Mouse (Mus musculus): ENCODE data around the gene Arl6ip5.

The Arl6ip5 gene

DNA sequence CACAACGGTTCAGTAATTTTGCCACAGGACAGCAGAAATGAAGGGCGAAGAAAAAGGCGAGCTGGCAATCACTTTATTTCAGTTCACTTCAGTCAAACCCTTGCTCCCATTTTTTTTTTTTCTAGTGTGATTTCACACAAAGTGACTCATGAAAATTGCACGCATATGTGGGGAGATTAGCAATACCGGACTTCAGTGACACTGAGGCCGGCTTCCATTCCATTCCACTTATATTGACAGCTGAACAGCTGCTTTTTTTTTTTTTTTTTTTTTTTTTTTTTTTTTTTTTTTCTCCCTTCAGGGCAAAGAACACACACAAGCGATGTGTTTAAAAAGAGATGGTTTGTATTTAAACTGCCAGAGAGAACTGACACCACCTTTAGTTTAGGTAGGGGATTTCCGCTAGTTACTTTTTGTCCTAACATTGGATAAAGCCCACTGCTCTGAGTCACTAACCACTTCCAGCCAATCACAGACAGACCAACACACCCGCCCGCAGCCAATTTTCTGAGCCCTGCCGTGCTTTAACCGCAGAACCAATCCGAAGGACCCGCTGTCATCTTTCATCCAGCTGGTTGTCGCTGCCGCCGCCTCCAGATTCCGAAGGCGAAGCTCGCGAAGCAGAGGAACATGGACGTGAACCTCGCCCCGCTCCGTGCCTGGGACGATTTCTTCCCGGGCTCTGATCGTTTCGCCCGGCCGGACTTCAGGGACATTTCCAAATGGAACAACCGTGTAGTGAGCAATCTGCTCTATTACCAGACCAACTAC lies at the start of gene Arl6ip5:
TSS of gene Arl6ip5 (plus strand) at position 499 of the 771 bp plus-strand sequence.
- DNase-seq (ENCODE audit: low spot score) = peak; percentile 93

DNA sequence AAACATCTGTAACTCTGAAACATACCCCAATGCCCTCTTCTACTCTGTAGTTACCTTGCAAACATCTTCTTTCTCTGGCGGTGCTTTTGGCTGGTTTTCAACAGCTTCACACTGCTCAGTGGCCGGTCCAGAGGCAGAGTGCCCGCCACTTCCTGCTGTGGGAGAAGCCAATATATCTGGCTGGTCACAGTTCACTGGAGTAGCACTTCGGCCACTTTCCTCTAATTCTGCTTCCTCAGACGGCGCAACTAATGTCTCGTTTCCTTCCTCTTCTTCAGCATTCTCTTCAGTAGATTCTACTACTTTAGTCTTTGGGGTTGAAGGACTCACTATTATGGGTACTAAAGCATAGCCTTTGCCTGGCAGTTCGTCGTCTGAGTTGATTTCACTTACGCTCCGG lies 34.8 kb upstream of the Arl6ip5 start:
- DNase-seq (ENCODE audit: low spot score) = no peak

DNA sequence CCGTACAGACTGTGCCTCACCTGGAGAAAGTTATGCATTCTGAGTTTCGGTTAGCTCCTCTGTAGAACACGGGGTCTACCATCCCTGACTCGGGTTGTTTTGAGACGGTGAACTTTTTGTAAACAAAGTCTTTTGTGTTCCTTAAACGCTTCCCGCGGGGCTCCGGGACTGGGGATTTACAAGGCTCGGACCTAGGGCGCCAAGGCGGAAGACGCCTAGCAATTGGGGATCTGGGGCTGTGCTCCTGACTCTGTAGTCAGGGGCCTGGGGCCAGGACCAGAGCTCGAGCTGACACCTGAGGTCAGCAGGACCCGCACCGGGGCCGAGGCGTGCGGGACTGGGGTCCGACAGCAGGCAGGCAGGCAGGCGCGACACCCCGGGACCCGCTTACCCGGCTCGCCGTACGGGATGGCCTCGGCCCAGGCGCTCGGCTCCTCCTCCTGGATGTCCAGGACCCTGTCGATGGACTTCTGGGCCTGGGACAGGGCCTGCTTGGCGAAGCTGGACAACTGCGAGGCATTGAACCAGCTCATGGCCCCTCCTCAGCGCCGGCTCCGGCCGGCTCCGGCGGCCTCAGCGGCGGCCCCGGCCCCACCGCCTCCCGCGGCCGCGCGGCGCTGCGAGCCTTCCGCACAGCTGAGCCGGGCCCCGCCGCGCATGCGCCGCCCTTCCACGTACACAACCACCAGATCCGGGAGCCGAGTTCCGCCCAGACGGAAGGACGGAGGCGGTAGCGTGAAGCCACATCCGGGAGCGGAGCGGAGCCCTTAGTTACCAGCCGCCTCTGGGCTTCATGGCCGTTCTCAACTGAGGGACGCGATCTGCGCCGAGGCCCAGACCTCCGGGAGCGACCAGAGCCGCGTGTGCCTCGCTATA lies 31.8 kb upstream of the Arl6ip5 start, which contains the start of gene Tmf1:
TSS of gene Tmf1 (minus strand) at position 632 of the 876 bp plus-strand sequence.
- peak; percentile 95 for DNase-seq (ENCODE audit: low spot score)

- DNase-seq (ENCODE audit: low spot score) = no peak
Observed at GRCm38 (mm10) chr6:97179367-97179828, 31.1 kb upstream of the Arl6ip5 start.

GRCm38 (mm10) chr6:97200437-97200836 lies 10.1 kb upstream of the Arl6ip5 start:
- no peak for DNase-seq (ENCODE audit: low spot score)

DNA sequence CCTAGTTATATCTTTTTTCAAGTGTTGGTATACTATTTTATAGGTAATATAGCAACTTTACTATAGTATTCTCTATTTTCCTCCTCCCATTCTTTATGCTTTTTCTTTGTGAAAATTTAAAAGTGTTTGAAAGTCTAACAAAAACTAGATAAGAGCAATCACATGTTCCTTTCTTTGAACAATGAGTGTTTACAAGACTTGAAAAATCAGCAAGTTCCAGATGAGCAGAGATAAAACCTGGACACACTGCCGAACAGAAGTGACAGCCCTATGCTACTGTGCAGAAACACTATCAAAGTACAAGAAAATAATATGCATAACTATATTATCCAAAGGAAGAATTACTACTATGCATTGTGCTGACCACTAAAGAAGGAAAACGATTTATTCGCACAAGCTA lies 8.0 kb upstream of the Arl6ip5 start:
- no peak for DNase-seq (ENCODE audit: low spot score)

DNA sequence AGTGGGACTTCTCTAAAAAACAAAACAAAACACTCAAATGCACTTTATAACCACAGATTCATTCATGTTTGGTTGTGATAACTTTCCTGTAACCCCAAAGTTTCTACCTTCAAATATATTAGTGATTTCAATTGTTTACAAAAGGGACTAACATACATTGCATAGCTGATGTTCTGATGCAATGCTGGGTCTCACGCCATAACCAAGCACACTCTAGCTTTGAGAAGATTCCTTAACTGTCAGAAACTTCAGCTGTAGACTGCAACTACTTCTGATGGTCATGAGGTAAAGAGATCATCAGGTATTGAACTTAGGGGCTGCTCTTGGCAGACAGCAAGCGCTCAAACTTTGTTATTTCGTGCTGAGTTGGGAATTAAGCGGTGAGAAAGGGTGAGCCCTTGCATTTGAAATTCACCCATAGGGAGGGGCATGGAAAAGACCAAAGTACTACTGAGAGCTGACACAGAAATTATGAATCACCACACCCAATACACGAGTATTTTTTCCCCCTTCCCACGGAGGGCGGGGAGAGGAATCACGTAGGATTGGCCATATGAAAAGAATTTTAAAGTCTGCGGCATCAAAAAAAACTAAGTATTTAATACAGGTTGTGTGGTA lies 6.1 kb upstream of the Arl6ip5 start:
- no peak for DNase-seq (ENCODE audit: low spot score)

GRCm38 (mm10) chr6:97204952-97205351 lies 5.5 kb upstream of the Arl6ip5 start:
- peak; percentile 33 for DNase-seq (ENCODE audit: low spot score)

- peak; percentile 100 for DNase-seq (ENCODE audit: low spot score)
Observed at GRCm38 (mm10) chr6:97205439-97205885, 5.0 kb upstream of the Arl6ip5 start, which contains the start of gene Uba3. Gene Uba3 (minus strand): TSS chr6:97205647.

- DNase-seq (ENCODE audit: low spot score) = no peak
Observed at GRCm38 (mm10) chr6:97207085-97207484, 3.4 kb upstream of the Arl6ip5 start.

GRCm38 (mm10) chr6:97208406-97208805 lies 2.1 kb upstream of the Arl6ip5 start:
- DNase-seq (ENCODE audit: low spot score) = no peak

DNA sequence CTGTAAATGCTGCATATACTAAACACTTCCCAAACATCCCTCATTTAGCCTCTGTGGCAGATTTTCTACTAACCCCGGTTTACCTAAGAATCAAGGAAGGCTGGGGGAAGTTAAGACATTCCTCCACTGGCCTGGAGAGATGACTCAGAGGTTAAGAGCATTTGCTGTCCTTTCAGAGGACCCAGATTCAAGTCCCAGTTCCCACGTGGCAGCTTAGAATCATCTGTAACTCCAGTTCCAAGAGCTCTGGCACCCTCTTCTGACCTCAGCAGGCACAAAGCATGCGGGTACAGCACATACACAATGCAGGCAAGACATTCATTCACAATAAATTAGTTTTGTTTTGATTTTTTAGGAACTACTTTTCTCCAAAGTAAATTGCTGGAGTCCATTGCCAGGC lies 1.3 kb upstream of the Arl6ip5 start:
- no peak for DNase-seq (ENCODE audit: low spot score)

DNA sequence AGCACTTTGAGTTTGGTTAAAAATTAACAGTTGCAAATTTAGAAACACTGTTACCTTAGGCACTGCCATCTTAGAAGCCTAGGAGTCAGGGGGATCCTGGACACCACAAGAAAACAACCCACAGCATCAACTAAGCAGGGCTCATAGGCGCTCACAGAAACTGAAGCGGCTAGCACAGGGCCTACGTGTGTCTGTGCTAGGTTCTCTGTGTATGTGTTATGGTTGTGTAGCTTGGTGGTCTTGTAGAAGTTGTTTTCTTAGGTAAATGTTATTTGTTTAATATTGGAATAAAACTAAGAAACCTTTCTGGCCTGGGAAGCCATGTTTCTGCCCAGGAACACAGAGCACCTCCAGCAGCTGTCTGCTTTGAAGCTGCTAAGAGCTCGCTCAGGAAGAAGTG lies 738 bp upstream of the Arl6ip5 start:
- DNase-seq (ENCODE audit: low spot score) = no peak

DNA sequence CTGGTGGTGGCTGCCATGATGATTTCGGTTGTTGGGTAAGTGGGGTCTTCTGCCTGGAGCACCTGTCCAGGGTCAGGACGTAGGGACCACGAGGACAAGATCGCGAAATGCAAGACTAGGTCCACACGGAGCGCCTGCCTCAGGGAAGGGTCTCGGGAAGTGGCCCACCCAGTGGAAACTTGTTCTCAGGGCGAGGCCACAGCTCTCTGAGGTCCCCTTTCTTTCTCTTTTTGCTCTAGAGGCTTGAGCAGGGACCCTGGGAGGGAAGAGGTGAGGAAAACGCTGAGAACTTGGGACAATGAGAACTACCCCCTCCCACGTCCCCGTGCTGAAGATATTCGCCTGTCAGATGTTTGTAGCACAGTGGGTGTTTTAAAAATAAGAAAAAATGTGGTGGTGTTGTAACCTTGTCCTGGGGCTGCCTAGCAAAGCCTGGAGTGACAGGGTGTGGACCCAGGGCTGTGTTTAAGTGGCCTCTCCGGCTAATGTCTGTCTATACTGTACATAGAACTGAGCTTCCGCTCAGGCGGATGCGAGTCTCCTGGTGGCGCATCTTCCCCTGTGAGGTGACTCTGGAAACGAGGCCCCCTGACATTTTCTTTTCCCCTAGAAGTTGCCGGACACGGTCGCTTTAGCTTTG lies 593 bp downstream of the Arl6ip5 start:
- peak; percentile 33 for DNase-seq (ENCODE audit: low spot score)

GRCm38 (mm10) chr6:97211981-97212380 lies 1.5 kb downstream of the Arl6ip5 start:
- DNase-seq (ENCODE audit: low spot score) = no peak

DNA sequence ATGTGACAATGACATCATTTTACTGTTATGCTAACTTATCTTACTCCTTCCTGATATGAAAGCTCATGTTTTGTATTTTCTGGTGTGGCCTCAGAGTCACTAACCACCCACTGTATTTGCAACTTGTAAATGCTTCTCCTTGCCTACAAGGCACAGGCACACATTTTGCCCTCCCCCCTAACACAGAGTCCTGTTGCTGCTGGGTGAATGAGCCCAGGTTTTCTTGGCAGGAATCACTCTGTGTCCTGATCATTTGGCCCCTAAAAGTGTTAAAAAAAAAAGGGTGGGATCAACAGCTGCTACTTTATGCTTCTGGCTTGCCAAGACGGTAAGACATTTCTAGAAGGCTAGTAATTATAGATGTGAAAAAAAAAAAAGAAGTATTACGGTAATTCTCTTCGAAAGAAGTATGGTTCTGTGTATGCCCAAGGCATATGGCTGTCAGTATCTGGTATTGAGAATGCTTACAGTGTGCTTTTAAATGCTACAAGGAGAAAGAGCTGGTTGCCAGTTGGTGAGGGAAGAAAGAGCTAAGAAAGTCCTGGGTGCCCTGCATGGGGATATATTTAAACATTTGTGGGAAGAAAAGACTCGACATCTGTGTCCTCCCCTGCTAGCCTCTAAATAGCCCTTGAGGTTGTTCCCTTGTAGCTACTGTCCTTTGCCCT lies 5.8 kb downstream of the Arl6ip5 start:
- DNase-seq (ENCODE audit: low spot score) = no peak

DNA sequence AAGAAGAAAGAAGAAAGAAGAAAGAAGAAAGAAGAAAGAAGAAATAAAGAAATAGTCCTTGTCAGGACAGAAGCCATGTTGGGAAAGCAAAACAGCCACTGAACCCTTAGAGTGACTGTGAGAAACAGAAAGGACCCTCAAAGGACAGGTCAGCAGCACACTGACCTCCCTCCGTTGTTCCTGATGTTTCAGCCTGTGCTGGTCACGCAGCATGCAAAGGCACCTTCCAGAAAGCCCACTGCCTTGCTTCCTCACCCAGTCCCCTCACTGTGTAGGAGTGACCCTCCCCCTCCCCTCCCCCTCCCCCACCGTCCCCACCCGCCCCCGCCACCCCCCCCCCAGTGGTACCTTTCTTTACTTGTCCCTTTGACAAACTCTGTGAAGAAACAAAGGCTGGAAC lies 10.2 kb downstream of the Arl6ip5 start:
- DNase-seq (ENCODE audit: low spot score) = no peak

DNA sequence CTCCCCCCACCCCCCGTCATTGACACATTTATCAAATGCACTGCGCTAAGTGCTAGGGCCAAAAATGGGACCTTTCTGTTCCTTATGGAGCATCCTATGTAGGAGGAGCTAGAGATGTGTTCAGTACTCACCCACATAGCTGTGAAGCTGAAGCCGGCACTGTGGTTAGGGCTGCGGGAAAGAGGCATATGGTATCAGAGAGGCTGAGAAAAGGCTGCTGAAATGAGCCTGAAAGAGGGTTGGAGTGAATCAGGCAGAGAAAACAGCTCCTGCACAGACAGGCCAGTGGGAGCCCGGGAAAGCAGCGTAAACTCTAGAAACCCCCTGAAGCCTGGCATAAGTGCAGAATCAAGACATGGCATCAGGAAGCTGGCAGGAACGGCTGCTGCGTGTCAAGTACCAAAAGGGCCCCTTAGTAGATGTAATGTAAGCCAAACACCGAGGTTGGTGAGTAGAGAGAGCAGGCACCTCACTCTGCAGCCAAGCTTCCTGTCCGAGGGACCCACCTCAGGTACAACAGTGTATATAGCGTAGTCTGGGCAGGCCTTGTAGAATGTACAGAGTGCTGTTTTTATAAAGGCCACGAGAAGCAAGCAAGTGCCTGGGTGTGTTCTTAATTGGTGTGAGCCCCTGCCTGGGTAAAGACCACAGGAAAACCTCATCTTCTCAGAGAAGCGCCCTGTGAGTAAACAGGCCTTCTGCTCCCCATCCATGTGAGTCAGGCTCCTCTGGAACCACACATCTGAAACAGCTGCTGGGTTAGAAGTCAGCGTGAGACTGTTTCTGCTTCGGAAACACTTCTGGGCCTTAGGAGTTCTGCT lies 10.9 kb downstream of the Arl6ip5 start:
- DNase-seq (ENCODE audit: low spot score) = no peak

DNA sequence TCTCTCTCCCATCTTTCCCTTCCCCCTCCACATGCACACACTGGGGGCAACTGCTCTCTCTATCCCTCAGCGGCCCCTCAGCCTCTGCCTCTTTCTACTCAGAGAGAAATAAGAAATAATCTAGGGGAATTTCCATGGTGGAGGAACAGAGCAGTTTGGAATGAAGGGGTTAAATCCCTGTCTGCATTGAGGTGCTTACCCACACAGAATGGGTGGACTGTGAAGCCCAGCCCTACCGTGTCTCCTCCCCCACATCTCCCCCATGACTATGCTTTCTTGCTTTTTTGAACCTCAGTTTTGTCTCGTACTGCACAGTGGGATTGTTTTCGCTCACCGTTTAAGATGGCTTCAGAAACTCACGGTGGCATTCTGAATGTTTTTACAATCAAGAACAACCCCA lies 11.8 kb downstream of the Arl6ip5 start:
- no peak for DNase-seq (ENCODE audit: low spot score)

DNA sequence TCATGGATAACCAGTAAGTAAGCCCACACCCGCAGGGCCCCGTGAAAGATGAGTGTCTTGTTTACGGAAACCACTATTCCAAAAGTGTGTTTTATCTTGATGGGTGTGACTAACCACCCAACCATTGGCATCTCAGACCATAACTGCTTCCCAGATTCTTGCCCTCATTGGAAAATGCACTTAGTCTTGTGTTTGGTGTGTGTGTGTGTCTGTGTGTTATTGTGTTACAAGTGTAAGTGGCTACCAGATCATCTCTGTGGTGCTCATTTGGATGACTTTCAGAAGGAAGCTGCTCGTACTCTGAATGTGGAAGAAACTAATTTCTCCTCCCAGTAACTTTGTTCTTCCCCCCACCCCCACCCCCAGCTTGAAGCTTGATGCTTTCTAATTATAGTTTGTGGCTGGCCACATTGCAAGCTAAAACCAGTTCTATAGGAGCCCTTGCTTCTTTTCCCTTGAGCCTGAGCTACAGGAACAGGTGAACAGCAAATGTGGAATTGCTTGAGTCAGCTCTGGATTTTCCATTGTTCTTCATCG lies 12.5 kb downstream of the Arl6ip5 start:
- DNase-seq (ENCODE audit: low spot score) = no peak

Data from retina, embryonic 14.5 days (tissue).